19 mouse cellular contexts compared by ENCODE assay signal in genomic region chr9:52278701-52279023, GRCm38 (mm10).
A peak's percentile ranks its signal among the peaks of the same experiment; 100 is the strongest.
DNase-seq lines count a peak whose midpoint lies in the region; ATAC-seq and TF ChIP-seq lines count a peak whose summit lies in the region.
"Had no signal": no experiment of that assay in that cellular context is flagged by ENCODE, and none has a peak within 500 bp of the region (broad histone marks: within the 10 kb centered on the region; RNA-seq: fewer than 3 reads in every experiment).

No protein-coding gene starts in this region.

- no peak for DNase-seq in midbrain, embryonic 10.5 days (ENCODE audit: low spot score)
- no peak for DNase-seq in midbrain, postnatal 0 days (ENCODE audit: low spot score)
- no peak for DNase-seq in midbrain, embryonic 14.5 days
- no peak for DNase-seq in left cerebral cortex, postnatal 14 days (ENCODE audit: low spot score in 2 of 2)
- DNase-seq in adrenal gland, postnatal 36 days = no peak
- no peak for DNase-seq in embryo, embryonic 10 days (ENCODE audit: low spot score)
- DNase-seq: adrenal gland, postnatal 25 days; cerebellum, adult 2 months; gastrocnemius, postnatal 36 days; kidney, adult 2 months; kidney, postnatal 10 days; lung, adult 18-20 months; lung, postnatal 14 days; thymus, postnatal 25 days had no signal

- TF ChIP-seq CTCF in midbrain, postnatal 0 days (IDR thresholded peaks at IDR 0.05) = no peak

- H3K9ac ChIP-seq in midbrain, postnatal 0 days (replicated peaks; ENCODE audit: low read length, poor library complexity, severe bottlenecking) = no peak overlapping the region
- no peak overlapping the region for H3K9ac ChIP-seq in forebrain, embryonic 13.5 days
- no peak overlapping the region for H3K9ac ChIP-seq in hindbrain, embryonic 13.5 days
- no peak overlapping the region for H3K9ac ChIP-seq in midbrain, embryonic 14.5 days (replicated peaks; ENCODE audit: low read length)

- H3K27ac ChIP-seq in midbrain, embryonic 10.5 days (replicated peaks) = peak overlapping the region; percentile 78
- no peak overlapping the region for H3K27ac ChIP-seq in midbrain, postnatal 0 days (ENCODE audit: low read depth, low read length)
- peak overlapping the region; percentile 89 for H3K27ac ChIP-seq in forebrain, embryonic 13.5 days
- peak overlapping the region; percentile 82 for H3K27ac ChIP-seq in hindbrain, embryonic 13.5 days
- H3K27ac ChIP-seq in midbrain, embryonic 14.5 days (replicated peaks; ENCODE audit: low read depth, low read length) = peak overlapping the region; percentile 64

- ATAC-seq in midbrain, postnatal 0 days (ENCODE audit: low FRiP score) = no peak
- peak; percentile 64 for ATAC-seq in forebrain, embryonic 13.5 days
- ATAC-seq in hindbrain, embryonic 13.5 days (ENCODE audit: low FRiP score) = no peak; the same call in 1 of the 2 replicates
- ATAC-seq in midbrain, embryonic 14.5 days (ENCODE audit: low FRiP score, low TSS enrichment) = peak; percentile 47; the same call in 1 of the 2 replicates

- H3K4me3 ChIP-seq in midbrain, embryonic 10.5 days = no peak overlapping the region
- H3K4me3 ChIP-seq in midbrain, postnatal 0 days (ENCODE audit: low read depth, low read length) = no peak overlapping the region
- H3K4me3 ChIP-seq in forebrain, embryonic 13.5 days = no peak overlapping the region
- no peak overlapping the region for H3K4me3 ChIP-seq in hindbrain, embryonic 13.5 days
- no peak overlapping the region for H3K4me3 ChIP-seq in midbrain, embryonic 14.5 days (replicated peaks; ENCODE audit: low read depth, low read length)
- H3K4me3 ChIP-seq: erythroblast, embryonic 14.5 days had no signal

- H3K36me3 ChIP-seq in midbrain, embryonic 10.5 days = no peaks in the 10 kb centered on the region
- no peaks in the 10 kb centered on the region for H3K36me3 ChIP-seq in midbrain, postnatal 0 days (ENCODE audit: insufficient read depth, low read length)
- H3K36me3 ChIP-seq in forebrain, embryonic 13.5 days (ENCODE audit: poor library complexity, severe bottlenecking) = no peaks in the 10 kb centered on the region
- no peaks in the 10 kb centered on the region for H3K36me3 ChIP-seq in hindbrain, embryonic 13.5 days
- no peaks in the 10 kb centered on the region for H3K36me3 ChIP-seq in midbrain, embryonic 14.5 days (ENCODE audit: control insufficient read depth, insufficient read depth, low read length)

- H3K9me3 ChIP-seq in midbrain, embryonic 10.5 days (replicated peaks) = no peaks in the 10 kb centered on the region
- H3K9me3 ChIP-seq in midbrain, postnatal 0 days (ENCODE audit: low read length) = no peaks in the 10 kb centered on the region
- H3K9me3 ChIP-seq in forebrain, embryonic 13.5 days (replicated peaks) = no peaks in the 10 kb centered on the region
- H3K9me3 ChIP-seq in hindbrain, embryonic 13.5 days = no peaks in the 10 kb centered on the region
- no peaks in the 10 kb centered on the region for H3K9me3 ChIP-seq in midbrain, embryonic 14.5 days (ENCODE audit: control insufficient read depth, low read length)

- no peaks in the 10 kb centered on the region for H3K27me3 ChIP-seq in midbrain, embryonic 10.5 days (ENCODE audit: low read depth, poor library complexity, severe bottlenecking)
- H3K27me3 ChIP-seq in midbrain, postnatal 0 days (ENCODE audit: insufficient read depth, low read length) = no peaks in the 10 kb centered on the region
- H3K27me3 ChIP-seq in forebrain, embryonic 13.5 days = no peaks in the 10 kb centered on the region
- H3K27me3 ChIP-seq in hindbrain, embryonic 13.5 days = no peaks in the 10 kb centered on the region
- no peaks in the 10 kb centered on the region for H3K27me3 ChIP-seq in midbrain, embryonic 14.5 days (ENCODE audit: control insufficient read depth, insufficient read depth, low read length)
- H3K27me3 ChIP-seq: CH12.LX had no signal

- H3K4me1 ChIP-seq in midbrain, embryonic 10.5 days = peaks cover 26% of the 10 kb centered on the region
- H3K4me1 ChIP-seq in midbrain, postnatal 0 days (ENCODE audit: insufficient read depth, low read length) = peaks cover 4% of the 10 kb centered on the region
- peaks cover 29% of the 10 kb centered on the region for H3K4me1 ChIP-seq in forebrain, embryonic 13.5 days
- H3K4me1 ChIP-seq in hindbrain, embryonic 13.5 days (replicated peaks) = peaks cover 22% of the 10 kb centered on the region
- H3K4me1 ChIP-seq in midbrain, embryonic 14.5 days (ENCODE audit: control insufficient read depth, insufficient read depth, low read length) = peaks cover 26% of the 10 kb centered on the region

- 56% methylated on average over 3 of the region's 3 CpGs for WGBS in midbrain, embryonic 10.5 days
- WGBS in midbrain, postnatal 0 days = 12% methylated on average over 3 of the region's 3 CpGs
- WGBS in forebrain, embryonic 13.5 days = 7% methylated on average over 3 of the region's 3 CpGs
- 17% methylated on average over 3 of the region's 3 CpGs for WGBS in hindbrain, embryonic 13.5 days
- 11% methylated on average over 3 of the region's 3 CpGs for WGBS in midbrain, embryonic 14.5 days

- intact Hi-C loops in left cerebral cortex, postnatal 14 days (cut with DNase I) = no loop called here

- H3K4me2 ChIP-seq in midbrain, postnatal 0 days (ENCODE audit: low read depth, low read length, poor library complexity, severe bottlenecking) = no peak overlapping the region
- peak overlapping the region; percentile 34 for H3K4me2 ChIP-seq in forebrain, embryonic 13.5 days
- peak overlapping the region; percentile 4 for H3K4me2 ChIP-seq in hindbrain, embryonic 13.5 days
- H3K4me2 ChIP-seq in midbrain, embryonic 14.5 days (ENCODE audit: low read length) = peak overlapping the region; percentile 27; the same call in 1 of the 2 replicates
- H3K4me2 ChIP-seq: liver, embryonic 11.5 days had no signal

Comparison
In these comparisons a context has a peak if more than half of its experiments do, and no peak if none do; other contexts are left out.
1. ATAC-seq: peak in forebrain, embryonic 13.5 days (single experiment) and midbrain, embryonic 14.5 days (single experiment); none in midbrain, postnatal 0 days (single experiment) and hindbrain, embryonic 13.5 days (single experiment).